Mouse (Mus musculus) kidney, embryonic 16.5 days (tissue): Measurements from ENCODE around the gene Klk4. TPM values are rescaled to one million over a fixed set of nuclear protein-coding genes. Genes with fewer than 3 reads are reported as not detected.

Source experiments
- ATAC-seq: fragments of 200-750 bp; cut with Nextera tagmentation; 2 replicates; pipeline ENCODE4 v1.8.0; 2017; ENCODE audit warnings: moderate TSS enrichment; ENCODE audit not compliant: low FRiP score, low TSS enrichment
- H3K27ac ChIP-seq: fragments of 300-500 bp; sonication (generic); 2 replicates; pipeline ENCODE4 v1.5.1; 2014; ENCODE audit warnings: low read length
- H3K27me3 ChIP-seq: fragments of 300-500 bp; sonication (generic); 2 replicates; pipeline ENCODE4 v1.6.1; 2014; ENCODE audit warnings: low read length, control low read depth, mixed read lengths; ENCODE audit not compliant: insufficient read depth
- H3K36me3 ChIP-seq: fragments of 300-500 bp; sonication (generic); 2 replicates; pipeline ENCODE4 v1.6.1; 2014; ENCODE audit warnings: low read length, control low read depth, mixed read lengths; ENCODE audit not compliant: insufficient read depth
- H3K4me1 ChIP-seq: fragments of 300-500 bp; sonication (generic); 2 replicates; pipeline ENCODE4 v1.6.1; 2014; ENCODE audit warnings: low read length, control low read depth, mixed read lengths; ENCODE audit not compliant: insufficient read depth
- H3K4me2 ChIP-seq: fragments of 300-500 bp; sonication (generic); replicated peaks from 2 replicates; pipeline ENCODE4 v1.6.1; 2014; ENCODE audit warnings: low read depth, low read length
- H3K4me3 ChIP-seq: fragments of 300-500 bp; sonication (generic); 2 replicates; pipeline ENCODE4 v1.5.1; 2014; ENCODE audit warnings: mild to moderate bottlenecking, low read length
- H3K9ac ChIP-seq: fragments of 300-500 bp; sonication (generic); replicated peaks from 2 replicates; pipeline ENCODE4 v1.6.1; 2014; ENCODE audit warnings: low read length
- H3K9me3 ChIP-seq: fragments of 300-500 bp; sonication (generic); 2 replicates; pipeline ENCODE4 v1.6.1; 2016; ENCODE audit warnings: low read length, control low read depth
- WGBS: fragments of 180-500 bp; shearing (Covaris S2); extraction: QIAGEN DNeasy Blood & Tissue Kit; methylation state at CpG from one replicate; pipeline ENCODE4 v1.1.7; 2014; 5-methylcytosine and 5-hydroxymethylcytosine counted together
- polyA plus RNA-seq: library from polyadenylated mRNA; unstranded; fragments of >200 nt; fragmentation: Nextera tagmentation; extraction: Ambion mirVana; gene quantifications from 2 replicates; pipeline ENCODE4 v1.2.1, GENCODE M21; 2015

Klk4 gene
- polyA plus RNA-seq, 1 experiment from 2014 or later = not detected

DNA sequence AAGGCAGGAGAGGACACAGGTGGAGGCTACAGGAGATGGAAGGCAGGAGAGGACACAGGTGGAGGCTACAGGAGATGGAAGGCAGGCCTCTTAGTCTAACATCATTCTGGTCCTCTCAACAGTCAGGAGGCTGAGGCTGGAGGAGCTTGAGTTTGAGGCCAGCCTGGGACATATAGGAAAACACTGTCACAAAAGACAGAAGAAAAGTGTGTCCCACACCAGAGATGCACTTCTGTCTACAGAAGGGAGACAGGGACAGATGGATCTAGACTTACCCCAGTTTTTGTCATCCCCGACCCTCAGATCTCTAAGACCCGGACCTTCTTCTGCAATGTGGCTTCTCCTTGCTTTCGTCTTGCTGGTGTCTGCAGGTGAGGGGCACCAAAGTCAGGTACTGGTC lies 52.5 kb downstream of the Klk4 start, which contains the start of gene Klk15:
Klk15 (plus strand) TSS at position 301 of the 400 bp plus-strand sequence.
- no peak within 1 kb of the TSS for H3K9ac ChIP-seq
- WGBS = 93% methylated on average over 3 of the region's 3 CpGs
- no peaks in the 10 kb centered on the region for H3K4me1 ChIP-seq
- no peaks in the 10 kb centered on the region for H3K9me3 ChIP-seq
- ATAC-seq = no peak
- no peaks in the 10 kb centered on the region for H3K36me3 ChIP-seq
- H3K27ac ChIP-seq = no peak within 1 kb of the TSS
- H3K4me3 ChIP-seq = no peak within 1 kb of the TSS
- H3K27me3 ChIP-seq = no peaks in the 10 kb centered on the region
- H3K4me2 ChIP-seq = no peak within 1 kb of the TSS

DNA sequence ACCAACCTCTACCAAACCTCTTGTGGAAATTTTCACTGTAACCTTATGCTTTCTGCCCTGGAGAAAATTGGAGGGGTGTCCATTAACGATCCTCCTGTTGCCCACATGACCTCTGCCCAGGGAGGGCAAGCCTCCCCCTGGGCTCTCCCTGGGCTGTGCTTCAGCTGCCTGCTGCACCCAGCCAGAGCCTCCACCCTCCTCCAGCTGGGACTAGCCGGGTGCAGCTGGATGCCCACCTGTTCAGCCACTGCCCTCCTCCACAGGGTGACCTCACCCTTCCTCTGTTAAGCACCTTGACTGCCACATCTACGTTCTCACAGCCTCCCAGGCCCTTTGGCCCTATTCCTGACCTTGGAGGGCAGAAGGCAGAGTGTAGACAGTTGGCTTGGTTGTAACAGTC lies 53.8 kb downstream of the Klk4 start:
- Histone ChIP-seq H3K4me1 (no peaks in the 10 kb centered on the region), H3K27ac (no peak overlapping the region), H3K27me3 (no peaks in the 10 kb centered on the region), H3K9ac (no peak overlapping the region), H3K4me2 (no peak overlapping the region), H3K36me3 (no peaks in the 10 kb centered on the region), H3K4me3 (no peak overlapping the region), H3K9me3 (no peaks in the 10 kb centered on the region)
- 17% methylated on average over 3 of the region's 3 CpGs for WGBS
- peak; percentile 78 for ATAC-seq

Other genes with a start within 250 kb of the Klk4 start
- gene Ceacam18, start 246.5 kb upstream of the Klk4 start, polyA plus RNA-seq = not detected in 2 replicates
- 0.64 and 1.3 TPM in 2 replicates for gene Siglece, start 221.0 kb upstream of the Klk4 start, polyA plus RNA-seq
- 15.7 and 19.7 TPM in 2 replicates for gene Ctu1, start 209.1 kb upstream of the Klk4 start, polyA plus RNA-seq
- gene Klk14, start 190.7 kb upstream of the Klk4 start, polyA plus RNA-seq = not detected in 2 replicates
- gene Klk13, start 168.6 kb upstream of the Klk4 start, polyA plus RNA-seq = 0.29 and 0.58 TPM in 2 replicates
- gene Klk12, start 112.3 kb upstream of the Klk4 start, polyA plus RNA-seq = not detected in 2 replicates
- gene Klk11, start 106.6 kb upstream of the Klk4 start, polyA plus RNA-seq = not detected in 2 replicates
- 0.54 and 0.71 TPM in 2 replicates for gene Klk10, start 100.1 kb upstream of the Klk4 start, polyA plus RNA-seq
- gene Klk9, start 89.3 kb upstream of the Klk4 start, polyA plus RNA-seq = 0.23 TPM in 1 of 2 replicates, not detected in the other
- gene Klk8, start 83.6 kb upstream of the Klk4 start, polyA plus RNA-seq = 31.2 and 34.4 TPM in 2 replicates
- 0.07 and 0.12 TPM in 2 replicates for gene Klk7, start 69.9 kb upstream of the Klk4 start, polyA plus RNA-seq
- 0.15 TPM in 1 of 2 replicates, not detected in the other for gene Klk6, start 56.7 kb upstream of the Klk4 start, polyA plus RNA-seq
- not detected in 2 replicates for gene Klk5, start 39.2 kb upstream of the Klk4 start, polyA plus RNA-seq
- gene Klk15, start 52.6 kb downstream of the Klk4 start, polyA plus RNA-seq = not detected in 2 replicates
- not detected in 2 replicates for gene Klk1b8, start 69.5 kb downstream of the Klk4 start, polyA plus RNA-seq
- gene Klk1b1, start 85.6 kb downstream of the Klk4 start, polyA plus RNA-seq = not detected in 2 replicates
- not detected in 2 replicates for gene Klk1b9, start 94.9 kb downstream of the Klk4 start, polyA plus RNA-seq
- not detected in 2 replicates for gene Klk1b11, start 114.7 kb downstream of the Klk4 start, polyA plus RNA-seq
- gene Klk1b26, start 131.0 kb downstream of the Klk4 start, polyA plus RNA-seq = not detected in 2 replicates
- gene Klk1b27, start 171.1 kb downstream of the Klk4 start, polyA plus RNA-seq = not detected in 2 replicates
- gene Klk1b21, start 221.2 kb downstream of the Klk4 start, polyA plus RNA-seq = not detected in 2 replicates
- not detected in 2 replicates for gene Klk1b22, start 231.5 kb downstream of the Klk4 start, polyA plus RNA-seq